In the genomic region with DNA sequence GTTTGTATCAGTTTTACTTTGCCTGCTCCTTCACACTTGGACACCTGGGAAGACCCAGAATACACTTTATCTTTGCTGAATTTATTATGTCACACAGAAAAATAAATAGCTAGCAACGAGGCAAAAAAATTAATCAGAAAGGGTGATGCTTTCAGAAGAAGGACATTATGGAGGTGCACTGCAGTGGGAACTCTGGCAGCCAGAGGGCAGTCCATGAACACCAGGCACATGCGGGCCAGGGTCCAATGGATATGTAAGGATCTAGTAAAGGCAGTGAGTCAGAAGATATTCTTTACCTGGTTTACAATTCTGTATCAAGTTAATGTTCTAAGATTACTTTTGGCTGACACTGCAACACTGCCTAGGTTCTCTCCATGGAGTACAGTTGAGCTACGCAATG, we compare ENCODE assay signal across 16 mouse cellular contexts. TPM values are rescaled to one million over a fixed set of nuclear protein-coding genes. Genes with fewer than 3 reads are reported as not detected.
DNase-seq lines count a peak whose midpoint lies in the region; ATAC-seq and TF ChIP-seq lines count a peak whose summit lies in the region.
"Had no signal": no experiment of that assay in that cellular context is flagged by ENCODE, and none has a peak within 500 bp of the region (broad histone marks: within the 10 kb centered on the region; RNA-seq: fewer than 3 reads in every experiment).

No protein-coding gene starts in this region.

- no peak overlapping the region for H3K27ac ChIP-seq in gastrocnemius, adult 2 months
- H3K27ac ChIP-seq in left cerebral cortex, adult 2 months: peak overlapping the region; percentile 60; the same call in 1 of the 2 replicates
- no peak overlapping the region for H3K27ac ChIP-seq in CH12.LX (ENCODE audit: insufficient read depth, low read depth)
- no peak overlapping the region for H3K27ac ChIP-seq in limb, embryonic 10.5 days
- no peak overlapping the region for H3K27ac ChIP-seq in midbrain, embryonic 16.5 days (ENCODE audit: low read length)
- H3K27ac ChIP-seq: embryonic facial prominence, embryonic 15.5 days; intestine, embryonic 15.5 days had no signal

- 89% methylated on average over 3 of the region's 3 CpGs for WGBS in limb, embryonic 10.5 days
- WGBS in midbrain, embryonic 16.5 days: 87% methylated on average over 3 of the region's 3 CpGs

- no peaks in the 10 kb centered on the region for H3K36me3 ChIP-seq in CH12.LX (replicated peaks in 1 of 2; ENCODE audit: control insufficient read depth in 1 of 2, insufficient read depth in 1 of 2, low read length in 1 of 2)
- no peaks in the 10 kb centered on the region for H3K36me3 ChIP-seq in limb, embryonic 10.5 days
- no peaks in the 10 kb centered on the region for H3K36me3 ChIP-seq in midbrain, embryonic 16.5 days (ENCODE audit: control insufficient read depth, insufficient read depth, low read length)
- H3K36me3 ChIP-seq: embryonic facial prominence, embryonic 15.5 days; intestine, embryonic 15.5 days had no signal

- peak; percentile 32 for TF ChIP-seq RAD21 in CH12.LX (IDR thresholded peaks at IDR 0.05; ENCODE audit: low read depth, low read length)

- ATAC-seq in midbrain, embryonic 16.5 days: no peak
- ATAC-seq: forebrain, embryonic 16.5 days; intestine, embryonic 15.5 days had no signal

- TF ChIP-seq EP300 in CH12.LX (IDR thresholded peaks at IDR 0.05; ENCODE audit: low read length): no peak

- TF ChIP-seq CTCF in gastrocnemius, adult 2 months (IDR thresholded peaks at IDR 0.05): peak; percentile 59
- TF ChIP-seq CTCF in left cerebral cortex, adult 2 months (IDR thresholded peaks at IDR 0.05): peak; percentile 40
- peak in 1 of 2 experiments; percentile 57; a peak in 2 of 4 replicates for TF ChIP-seq CTCF in CH12.LX (conservative IDR thresholded peaks at IDR 0.05 in 1 of 2, IDR thresholded peaks at IDR 0.05 in 1 of 2; ENCODE audit: low read depth in 2 of 2, low read length in 2 of 2)

- peak; percentile 34 for DNase-seq in gastrocnemius, adult 2 months
- no peak for DNase-seq in gastrocnemius, adult 8-10 months (ENCODE audit: low spot score in 2 of 2)
- DNase-seq in left cerebral cortex, adult 2 months (ENCODE audit: extremely low spot score in 1 of 2, low spot score in 2 of 2): no peak
- DNase-seq in left cerebral cortex, postnatal 25 days (ENCODE audit: low spot score in 2 of 2): no peak
- DNase-seq in CH12.LX (ENCODE audit: extremely low read depth): no peak
- DNase-seq in gastrocnemius, postnatal 10 days: peak; percentile 20
- DNase-seq in limb, embryonic 10.5 days (ENCODE audit: low spot score): no peak
- DNase-seq: heart, postnatal 36 days; layer of hippocampus, adult 9-11 months; midbrain, embryonic 14.5 days; right cerebral cortex, adult 18-20 months had no signal

- no peaks in the 10 kb centered on the region for H3K79me2 ChIP-seq in CH12.LX (replicated peaks; ENCODE audit: control insufficient read depth, extremely low read depth, insufficient read depth, poor library complexity, severe bottlenecking)

- no peak overlapping the region for H3K9ac ChIP-seq in CH12.LX (ENCODE audit: insufficient read depth, low read depth)
- H3K9ac ChIP-seq in midbrain, embryonic 16.5 days (ENCODE audit: low read depth, low read length): no peak overlapping the region
- H3K9ac ChIP-seq: embryonic facial prominence, embryonic 15.5 days; intestine, embryonic 15.5 days had no signal

- no peaks in the 10 kb centered on the region for H3K9me3 ChIP-seq in CH12.LX (replicated peaks; ENCODE audit: low read length)
- H3K9me3 ChIP-seq in limb, embryonic 10.5 days (replicated peaks): no peaks in the 10 kb centered on the region
- no peaks in the 10 kb centered on the region for H3K9me3 ChIP-seq in midbrain, embryonic 16.5 days (replicated peaks; ENCODE audit: control insufficient read depth, low read length, poor library complexity, severe bottlenecking)
- H3K9me3 ChIP-seq: embryonic facial prominence, embryonic 15.5 days; intestine, embryonic 15.5 days had no signal

- dilution Hi-C loops in CH12.LX (cut with MboI; ENCODE audit: extremely low pct_ligation_motif_present, extremely low pct_unique_long_range_greater_than_20kb, low sequenced_read_pairs): no loop called here

- no peak overlapping the region for H3K4me2 ChIP-seq in CH12.LX (ENCODE audit: insufficient read depth, low read depth, poor library complexity, severe bottlenecking)
- no peak overlapping the region for H3K4me2 ChIP-seq in midbrain, embryonic 16.5 days (ENCODE audit: low read length)
- H3K4me2 ChIP-seq: embryonic facial prominence, embryonic 15.5 days; intestine, embryonic 15.5 days had no signal

- in situ Hi-C loops in CH12.LX (cut with MboI; ENCODE audit: low pct_ligation_motif_present, low pct_unique_long_range_greater_than_20kb, low sequenced_read_pairs): no loop called here

- no peak for TF ChIP-seq POLR2A in CH12.LX (IDR thresholded peaks at IDR 0.05; ENCODE audit: low read depth, low read length)

- no peaks in the 10 kb centered on the region for H3K27me3 ChIP-seq in CH12.LX (replicated peaks)
- no peaks in the 10 kb centered on the region for H3K27me3 ChIP-seq in limb, embryonic 10.5 days (ENCODE audit: low read depth, poor library complexity, severe bottlenecking)
- no peaks in the 10 kb centered on the region for H3K27me3 ChIP-seq in midbrain, embryonic 16.5 days (ENCODE audit: control insufficient read depth, insufficient read depth, low read depth, low read length)
- H3K27me3 ChIP-seq: embryonic facial prominence, embryonic 15.5 days; intestine, embryonic 15.5 days had no signal

- H3K4me1 ChIP-seq in CH12.LX (ENCODE audit: control insufficient read depth in 1 of 2, insufficient read depth in 2 of 2): peaks cover 0 to 3% of the 10 kb centered on the region in 2 experiments; a peak in 1 of 4 replicates
- no peaks in the 10 kb centered on the region for H3K4me1 ChIP-seq in limb, embryonic 10.5 days
- no peaks in the 10 kb centered on the region for H3K4me1 ChIP-seq in midbrain, embryonic 16.5 days (ENCODE audit: control insufficient read depth, insufficient read depth, low read length)
- H3K4me1 ChIP-seq: embryonic facial prominence, embryonic 15.5 days; intestine, embryonic 15.5 days had no signal

- H3K4me3 ChIP-seq in gastrocnemius, adult 2 months: no peak overlapping the region
- no peak overlapping the region for H3K4me3 ChIP-seq in left cerebral cortex, adult 2 months
- H3K4me3 ChIP-seq in CH12.LX (replicated peaks in 1 of 3; ENCODE audit: low read depth in 2 of 3, low read length in 2 of 3, poor library complexity in 1 of 3): no peak overlapping the region
- H3K4me3 ChIP-seq in limb, embryonic 10.5 days: no peak overlapping the region
- H3K4me3 ChIP-seq in midbrain, embryonic 16.5 days (ENCODE audit: low read depth, low read length): no peak overlapping the region
- H3K4me3 ChIP-seq: embryonic facial prominence, embryonic 15.5 days; intestine, embryonic 15.5 days had no signal

- intact Hi-C loops in gastrocnemius, adult 2 months (cut with DNase I): loop anchor here (5.0 kb wide), 1 partner anchor 78 kb away; no protein-coding TSS in a partner anchor
- intact Hi-C loops in left cerebral cortex, adult 2 months (cut with DNase I): no loop called here
- intact Hi-C loops in left cerebral cortex, postnatal 25 days (cut with DNase I): loop anchor here (2.0 kb wide), 2 partner anchors 23 to 77 kb away; no protein-coding TSS in a partner anchor

TF ChIP-seq in CH12.LX, 34 proteins besides CTCF, POLR2A, EP300 and RAD21:
- TF ChIP-seq NRF1 (IDR thresholded peaks at IDR 0.05; ENCODE audit: low read depth, low read length) (no peak), SMC3 (IDR thresholded peaks at IDR 0.05; ENCODE audit: low read depth, low read length) (peak; percentile 35)

RNA-seq across cellular contexts. Expression of gene Fap, which starts 24.2 kb away (rescaled TPM):
- total RNA-seq in gastrocnemius, adult 2 months (2021): 1 to 10 TPM; 3.8 to 7.2 TPM
- total RNA-seq in gastrocnemius, adult 8-10 months (2022): 1 to 10 TPM; 2.4 to 4.9 (median 4.1) TPM
- 1 to 10 TPM; 4.0 to 4.2 TPM for total RNA-seq in left cerebral cortex, adult 2 months (2021)
- total RNA-seq in left cerebral cortex, postnatal 25 days (2021): 1 to 10 TPM; 3.6 to 4.4 TPM
- not detected in 2 replicates for total RNA-seq in CH12.LX (2012; rRNA removed)
- 0.15 and 0.19 TPM in 2 replicates for total RNA-seq in CH12.LX (2014; rRNA removed)
- polyA plus RNA-seq in CH12.LX (2012; ENCODE audit: insufficient read length, low read depth): not detected in 2 replicates
- 10 to 100 TPM; 26.5 to 43.1 TPM for total RNA-seq in gastrocnemius, postnatal 10 days (2021)
- polyA plus RNA-seq in limb, embryonic 10.5 days (2016; fragmentation: Nextera tagmentation; extraction: Ambion mirVana): 4.5 and 6.4 TPM in 2 replicates
- 1.0 and 1.1 TPM in 2 replicates for polyA plus RNA-seq in midbrain, embryonic 16.5 days (2015; fragmentation: Nextera tagmentation; extraction: Ambion mirVana)
- polyA plus RNA-seq: C2C12 had no signal

Comparison
In these comparisons a context has a peak if more than half of its experiments do, and no peak if none do; other contexts are left out.
1. DNase-seq: peak in gastrocnemius, adult 2 months (single experiment) and gastrocnemius, postnatal 10 days (single experiment); none in gastrocnemius, adult 8-10 months (0 of 2), left cerebral cortex, adult 2 months (0 of 2), left cerebral cortex, postnatal 25 days (0 of 2), CH12.LX (single experiment) and limb, embryonic 10.5 days (single experiment).